Mouse (Mus musculus) retina, embryonic 14.5 days (tissue): Measurements from ENCODE around the gene Igflr1.

Experiments
- DNase-seq: peaks from one replicate; pipeline ENCODE4 v3.0.0-alpha.2; 2015; ENCODE audit warnings: low spot score

The Igflr1 gene

DNA sequence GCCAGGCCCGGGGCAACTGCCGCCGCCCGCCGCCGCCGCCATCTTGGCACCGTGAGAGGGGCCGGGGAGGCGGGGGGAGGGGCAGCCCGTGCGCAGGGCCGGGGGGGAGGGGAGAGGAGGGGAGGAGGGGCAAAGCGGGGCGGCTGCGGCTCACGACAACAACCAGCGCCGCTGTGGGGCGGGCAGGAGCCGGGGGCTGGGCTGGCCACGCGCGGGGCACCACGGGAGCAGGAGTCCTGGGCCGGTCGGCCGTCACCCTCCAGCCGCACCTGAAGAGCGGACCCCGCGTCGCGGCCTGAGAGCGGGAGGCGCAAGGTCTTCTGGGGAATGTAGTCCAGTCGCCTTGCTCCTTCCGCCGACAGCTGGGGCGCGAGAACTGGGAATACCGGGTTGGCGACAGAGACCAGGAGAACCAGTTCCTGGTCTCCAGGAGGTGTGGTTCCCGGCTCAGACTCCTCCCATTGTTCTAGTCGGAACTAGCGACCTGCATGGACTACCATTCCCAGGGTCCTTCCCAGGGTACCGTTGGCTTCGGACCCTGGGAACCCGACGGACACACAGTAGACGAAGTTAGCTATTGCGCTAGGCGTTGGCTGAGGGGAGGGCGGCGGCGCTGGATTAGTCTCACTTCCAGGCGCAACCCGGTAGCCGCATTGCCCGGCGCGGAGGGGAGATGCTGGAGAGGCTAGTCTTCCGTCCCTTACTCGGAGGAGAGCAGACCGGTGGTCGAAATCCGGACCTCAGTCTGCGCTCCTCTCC, 23.6 kb downstream of the Igflr1 start, which contains the start of gene Kmt2b:
Kmt2b (minus strand) TSS at position 51 of the 759 bp plus-strand sequence.
- peak; percentile 97 for DNase-seq

DNA sequence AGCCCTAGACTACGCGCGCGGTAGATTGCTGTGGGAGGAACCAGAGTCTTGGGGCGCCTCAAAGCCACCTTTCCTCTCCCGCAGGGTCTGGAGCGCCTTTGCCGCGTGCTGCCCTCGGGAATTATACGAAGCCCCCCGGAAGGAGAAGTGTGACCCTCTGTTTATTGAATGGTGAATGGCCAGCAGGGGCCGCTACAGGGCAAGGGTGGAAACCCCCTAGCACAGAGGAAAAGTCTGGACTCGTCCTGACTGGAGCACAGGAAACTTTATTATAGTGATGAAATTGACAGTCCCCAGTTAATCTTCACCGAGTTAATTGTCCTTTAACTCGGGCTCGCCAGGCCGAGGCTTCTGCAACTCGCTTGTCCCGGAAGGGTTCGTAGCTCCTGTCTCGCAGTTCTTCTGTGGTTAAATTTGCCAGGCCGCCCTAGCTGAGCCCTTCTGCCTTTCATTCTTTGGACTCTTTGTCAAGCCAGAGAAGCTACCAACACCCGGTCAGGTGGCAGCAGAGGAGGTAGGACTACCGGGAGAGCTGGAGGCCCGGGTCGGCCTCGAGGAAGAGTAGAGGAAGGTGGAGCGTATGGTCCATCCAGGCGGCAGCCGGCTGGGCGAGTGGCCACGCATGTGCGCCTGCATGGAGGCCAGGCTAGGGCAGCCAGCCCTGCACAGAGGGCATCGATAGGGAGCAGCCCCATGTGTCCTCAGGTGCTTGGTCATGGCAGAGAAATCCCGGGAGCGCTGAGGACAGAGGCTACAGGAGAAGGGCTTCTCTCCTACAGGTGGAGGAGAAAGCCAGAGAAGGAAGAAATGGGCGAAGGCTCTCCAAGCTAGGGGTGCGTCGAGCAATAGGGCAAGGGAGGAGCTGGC, 24.4 kb downstream of the Igflr1 start:
- DNase-seq: peak; percentile 96

GRCm38 (mm10) chr7:30590927-30591604, 25.8 kb downstream of the Igflr1 start:
- DNase-seq: no peak

DNA sequence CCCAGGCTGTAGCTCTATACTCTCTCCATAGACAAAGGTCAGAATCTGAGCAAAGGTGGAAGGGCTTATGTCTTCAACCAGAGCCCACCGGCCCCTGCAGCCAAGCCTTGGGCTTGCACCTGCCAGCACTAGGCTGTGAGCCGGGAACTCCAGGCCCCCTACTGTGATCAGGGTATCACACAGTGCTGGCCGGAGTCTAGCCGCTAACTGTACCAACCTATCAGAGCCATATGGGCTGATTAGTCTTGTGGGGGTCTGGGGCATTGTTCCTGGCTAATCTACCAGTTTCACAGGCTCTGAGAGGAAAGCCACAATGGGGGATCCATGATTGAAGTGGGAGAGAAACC, 26.4 kb downstream of the Igflr1 start:
- peak; percentile 41 for DNase-seq

- DNase-seq: no peak
Measured at GRCm38 (mm10) chr7:30592772-30593423, 27.7 kb downstream of the Igflr1 start.

DNA sequence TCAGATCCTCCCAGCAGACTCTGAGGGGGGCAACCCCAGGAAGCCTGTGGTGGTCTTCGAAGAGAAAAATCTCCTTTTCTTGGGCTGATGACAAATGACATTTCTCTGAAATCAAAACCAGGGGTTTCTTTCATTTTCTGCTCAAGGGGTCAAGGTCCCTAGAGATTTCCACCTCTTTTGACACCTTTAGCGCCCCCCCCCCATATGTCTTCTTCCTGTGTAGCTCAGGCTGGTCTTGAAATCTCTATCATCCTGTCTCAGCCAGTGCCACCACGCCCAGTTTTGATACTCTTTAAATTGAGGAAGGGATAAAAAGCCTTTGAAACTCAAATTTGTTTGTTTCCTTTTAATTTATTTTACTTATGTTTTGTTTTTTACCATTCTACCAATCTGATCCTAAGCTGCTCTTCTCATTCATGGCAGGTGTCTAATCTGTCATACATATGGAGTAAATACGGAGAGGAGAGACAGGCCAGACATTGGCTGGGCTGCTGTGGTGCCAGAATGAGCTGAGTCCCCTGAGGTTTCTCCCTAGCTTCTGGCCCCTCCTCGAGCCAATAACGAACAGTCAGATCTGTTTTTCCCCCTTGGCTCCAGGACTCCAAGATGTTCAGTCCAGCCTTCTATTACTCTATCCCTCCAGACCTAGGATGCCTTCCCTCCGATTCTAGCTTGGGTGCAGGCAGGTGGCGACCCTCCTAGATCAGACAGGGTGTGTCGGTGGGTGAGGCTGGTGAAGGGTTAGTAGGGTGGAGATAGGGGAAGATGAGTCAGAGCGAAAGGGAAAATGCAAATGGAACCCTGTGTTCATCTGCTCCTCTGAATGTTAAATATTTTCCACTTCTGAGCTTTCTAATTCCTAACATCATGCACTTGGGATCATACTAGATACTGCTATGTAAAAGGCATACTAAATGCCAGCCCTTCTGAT, 28.6 kb downstream of the Igflr1 start:
- DNase-seq: no peak

DNA sequence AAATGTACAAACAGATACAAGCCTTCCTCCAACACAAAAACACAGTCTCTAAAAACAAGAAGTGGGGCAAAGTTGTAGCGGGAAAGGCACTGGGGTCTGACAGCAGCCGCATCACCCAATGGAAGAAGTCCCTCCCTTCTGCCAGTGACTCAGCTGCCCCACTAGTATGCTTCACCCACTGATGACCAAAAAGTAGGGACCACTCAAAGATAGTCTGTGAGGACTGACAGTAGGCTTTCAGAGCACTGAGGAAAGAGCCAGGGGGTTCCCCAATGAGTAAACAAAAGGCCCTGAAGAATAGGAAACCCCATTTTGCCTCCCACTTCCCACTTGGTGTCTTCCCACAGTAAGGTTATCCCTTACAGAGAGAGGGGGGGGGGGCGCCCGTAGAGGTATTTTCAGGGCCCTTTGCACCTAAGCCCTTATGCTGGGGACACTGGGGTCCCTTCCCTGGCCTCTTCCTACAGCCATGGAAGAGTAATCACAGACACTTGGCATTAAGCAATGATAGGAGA, 29.3 kb downstream of the Igflr1 start:
- DNase-seq: no peak

DNA sequence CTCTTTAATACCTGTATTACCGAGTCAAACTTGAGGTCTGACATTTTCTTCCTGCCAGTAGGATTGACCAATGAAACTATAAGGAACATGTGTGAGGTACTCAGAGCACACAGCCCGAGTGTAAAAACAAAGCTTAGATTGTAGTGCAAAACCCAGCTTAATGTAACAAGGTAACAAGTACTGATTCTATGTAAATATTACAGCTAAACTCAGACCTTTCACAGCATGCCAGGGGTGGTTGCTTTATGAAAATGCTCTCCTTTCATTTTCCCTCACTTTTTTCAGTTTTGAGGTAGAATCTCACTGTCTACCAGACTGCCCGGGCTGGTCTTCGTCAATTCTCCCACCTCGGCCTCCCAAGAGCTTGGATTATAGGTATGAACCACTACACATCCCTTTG, 30.9 kb downstream of the Igflr1 start:
- no peak for DNase-seq

- no peak for DNase-seq
Measured at GRCm38 (mm10) chr7:30596811-30597210, 31.6 kb downstream of the Igflr1 start.

DNA sequence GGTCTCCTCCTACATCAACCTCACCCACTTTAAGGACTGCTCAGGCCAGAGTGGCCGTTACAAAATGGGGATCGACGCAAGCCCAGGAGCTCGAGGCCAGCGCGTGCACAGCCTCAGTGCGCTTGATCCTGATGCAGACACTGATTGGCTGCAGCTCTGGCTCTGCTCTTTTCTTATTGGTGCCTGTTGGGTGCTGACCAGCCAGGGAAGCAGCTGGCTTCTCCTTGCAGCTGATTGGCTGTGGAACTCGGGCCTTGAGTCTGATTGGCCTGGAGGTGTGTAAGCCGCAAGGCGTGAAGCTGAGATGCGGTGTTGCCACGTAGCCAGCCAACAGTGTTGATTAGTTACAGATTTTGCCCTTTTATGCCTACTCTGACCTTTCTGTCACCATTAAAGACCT, 33.6 kb downstream of the Igflr1 start, which contains the start of gene Zbtb32:
Zbtb32 (minus strand) TSS at position 124 of the 400 bp plus-strand sequence.
- DNase-seq: no peak

- DNase-seq: peak; percentile 87
Measured at GRCm38 (mm10) chr7:30599933-30600353, 34.7 kb downstream of the Igflr1 start.

- DNase-seq: no peak
Measured at GRCm38 (mm10) chr7:30600651-30601050, 35.4 kb downstream of the Igflr1 start.

DNA sequence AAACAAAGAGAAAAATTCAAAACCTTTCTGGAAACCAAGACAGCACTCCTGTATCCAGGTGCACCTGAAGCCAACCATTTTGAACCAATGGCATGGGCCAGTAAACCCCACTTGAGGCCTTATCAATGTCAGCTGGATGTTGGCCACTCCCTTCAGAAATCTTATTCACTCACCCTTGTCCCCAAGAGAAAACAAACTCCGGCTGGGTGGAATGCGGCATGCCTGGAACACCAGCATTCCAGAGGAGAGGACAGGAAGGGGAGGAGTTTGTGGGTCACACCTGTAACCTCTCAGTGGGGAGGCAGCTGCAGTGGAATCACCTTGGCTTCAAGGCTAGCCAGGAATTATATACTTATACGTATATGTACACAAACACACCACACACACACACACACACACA, 37.4 kb downstream of the Igflr1 start:
- no peak for DNase-seq

- no peak for DNase-seq
Measured at GRCm38 (mm10) chr7:30604424-30604823, 39.2 kb downstream of the Igflr1 start.

- no peak for DNase-seq
Measured at GRCm38 (mm10) chr7:30604944-30605343, 39.7 kb downstream of the Igflr1 start.

GRCm38 (mm10) chr7:30607706-30608309, 42.6 kb downstream of the Igflr1 start:
- DNase-seq: peak; percentile 71

DNA sequence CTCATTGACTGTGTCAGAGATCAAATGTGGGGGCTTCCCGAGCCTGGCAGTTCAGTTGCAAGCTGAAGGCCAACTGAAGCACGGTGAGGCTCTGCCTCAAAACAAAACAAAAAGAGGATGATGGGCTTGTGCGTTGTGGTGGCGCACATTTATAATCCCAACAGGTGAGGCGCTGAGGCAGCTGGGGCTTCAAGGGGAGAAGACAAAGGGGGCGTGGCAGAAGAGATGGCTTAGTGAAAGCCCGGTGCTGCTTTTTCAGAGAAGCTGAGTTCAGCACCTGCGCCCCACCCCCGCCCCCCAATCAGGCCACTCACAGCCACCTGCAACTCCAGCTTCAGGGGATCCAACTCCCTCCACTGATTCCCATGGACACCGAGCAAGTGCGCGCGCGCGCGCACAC, 43.2 kb downstream of the Igflr1 start:
- no peak for DNase-seq

GRCm38 (mm10) chr7:30610043-30610442, 44.8 kb downstream of the Igflr1 start:
- DNase-seq: no peak

- DNase-seq: no peak
Measured at GRCm38 (mm10) chr7:30612654-30613402, 47.6 kb downstream of the Igflr1 start, which contains the start of gene Upk1a. Gene Upk1a, minus strand, starts transcription at chr7:30612847.
